Mouse (Mus musculus) thymus, adult 2 months (tissue): ENCODE results near the gene Lancl2.

Experiments
- CTCF ChIP-seq: fragments of 200-500 bp; IDR thresholded peaks from 2 replicates; pipeline ENCODE4 v1.5.1; 2012; ENCODE audit warnings: mild to moderate bottlenecking, control low read depth, low read length, moderate library complexity, borderline replicate concordance; ENCODE audit not compliant: control insufficient read depth, poor library complexity, insufficient read depth; ENCODE audit errors: extremely low read depth
- POLR2A ChIP-seq: fragments of 200-500 bp; IDR thresholded peaks from 2 replicates; pipeline ENCODE4 v1.6.1; 2012; ENCODE audit warnings: mild to moderate bottlenecking, low read length, control low read depth, moderate library complexity; ENCODE audit not compliant: control insufficient read depth, poor library complexity, insufficient read depth; ENCODE audit errors: extremely low read depth

- TF ChIP-seq POLR2A (no peak), CTCF (no peak)
These were observed 9.2 kb upstream of the Lancl2 start for GRCm38 (mm10) chr6:57693116-57693515.
